Mouse (Mus musculus): ENCODE data around the gene Crisp4. TPM values are rescaled to one million over a fixed set of nuclear protein-coding genes. Genes with fewer than 3 reads are reported as not detected.
A peak's percentile ranks its signal among the peaks of the same experiment; 100 is the strongest.

Gene Crisp4
- polyA plus RNA-seq (2015; fragmentation: Nextera tagmentation; extraction: Ambion mirVana), result not detected in 2 replicates

GRCm38 (mm10) chr1:18145802-18146201, at the start of gene Crisp4:
Crisp4 (minus strand) TSS chr1:18145902.
- Histone ChIP-seq H3K4me2 (no peak within 1 kb of the TSS), H3K36me3 (no peaks in the 10 kb centered on the region), H3K27me3 (no peaks in the 10 kb centered on the region), H3K4me1 (replicated peaks) (no peaks in the 10 kb centered on the region), H3K9me3 (no peaks in the 10 kb centered on the region), H3K27ac (replicated peaks) (no peak within 1 kb of the TSS), H3K9ac (no peak within 1 kb of the TSS), H3K4me3 (no peak within 1 kb of the TSS)
- ATAC-seq (ENCODE audit: low FRiP score, low read depth), result no peak
- WGBS, result 75% methylated on average over 3 of the region's 3 CpGs

DNA sequence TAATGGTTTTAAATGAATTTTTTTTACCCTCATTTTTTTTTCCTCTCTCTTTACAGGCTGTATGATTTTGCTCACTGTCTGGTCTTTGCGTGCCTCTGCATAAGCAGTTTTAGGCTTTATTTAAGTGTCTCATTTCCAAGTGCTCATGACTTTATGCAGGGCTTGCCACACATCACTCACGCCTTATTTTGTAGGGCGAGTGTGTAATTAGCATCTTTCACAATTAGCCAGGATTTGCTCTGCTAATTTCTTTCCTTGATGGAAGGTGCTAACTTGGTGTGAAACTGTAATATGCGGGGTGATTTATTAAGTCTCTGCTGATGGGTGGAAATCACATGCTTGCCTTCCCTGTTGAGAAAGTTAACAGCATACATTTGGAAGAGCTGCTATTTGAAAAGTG, 46.0 kb upstream of the Crisp4 start:
- 28% methylated on average over 4 of the region's 4 CpGs for WGBS
- no peaks in the 10 kb centered on the region for H3K36me3 ChIP-seq
- ATAC-seq (ENCODE audit: low FRiP score, low read depth), result peak; percentile 30; the same call in 1 of the 2 replicates

DNA sequence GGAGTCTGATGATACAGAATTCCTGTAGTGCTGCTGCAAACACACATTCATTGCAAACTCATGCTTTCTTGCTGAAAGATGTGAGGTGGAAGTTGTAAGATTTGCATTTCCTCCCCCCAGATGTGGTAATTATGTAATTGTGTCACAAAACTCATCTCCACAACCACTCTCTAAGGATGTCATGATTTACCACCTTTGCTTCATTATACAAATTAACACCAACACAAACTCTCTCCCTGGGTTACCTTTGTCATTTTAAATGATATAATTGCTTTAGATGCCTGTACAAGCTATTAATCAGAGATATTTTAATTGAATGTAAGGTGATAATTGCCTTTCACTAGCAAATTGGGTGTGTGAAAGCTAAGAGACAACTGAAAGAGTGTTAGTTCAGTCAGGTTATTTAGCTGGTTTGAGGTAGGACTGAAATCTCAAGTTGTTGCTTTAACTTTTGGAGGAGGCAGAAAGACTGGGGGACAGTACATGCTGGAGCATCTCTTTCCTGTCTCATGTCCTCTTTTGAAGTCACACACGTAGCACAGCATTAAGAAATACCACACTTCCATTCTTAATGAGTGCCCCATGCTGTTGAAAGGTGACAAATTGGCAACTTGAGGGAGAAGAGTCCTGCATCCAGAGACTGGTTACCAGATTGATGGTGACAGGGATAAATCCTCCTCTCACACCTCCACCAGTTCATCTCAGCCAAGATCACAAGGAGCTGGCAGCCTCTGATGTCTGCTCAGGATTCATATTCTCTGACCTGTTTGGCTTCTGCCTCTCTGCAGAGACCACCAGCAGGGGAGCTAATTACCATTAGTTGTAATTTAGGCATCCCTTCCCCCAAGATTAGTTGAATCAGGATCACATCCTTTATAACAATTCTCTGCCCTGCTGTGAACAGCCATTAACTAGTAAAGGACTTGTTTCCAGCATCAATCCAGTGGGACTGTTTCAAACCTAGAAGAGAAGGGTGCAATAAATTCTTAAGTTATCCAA, 45.3 kb upstream of the Crisp4 start:
- no peaks in the 10 kb centered on the region for H3K36me3 ChIP-seq
- no peak overlapping the region for H3K4me3 ChIP-seq
- ATAC-seq (ENCODE audit: low FRiP score, low read depth), result peak; percentile 77
- H3K4me1 ChIP-seq (replicated peaks), result peaks cover 11% of the 10 kb centered on the region
- H3K9ac ChIP-seq, result no peak overlapping the region
- H3K27ac ChIP-seq (replicated peaks), result no peak overlapping the region
- H3K27me3 ChIP-seq, result no peaks in the 10 kb centered on the region
- H3K4me2 ChIP-seq, result no peak overlapping the region
- 0% methylated on average over 1 of the region's 1 CpGs for WGBS
- no peaks in the 10 kb centered on the region for H3K9me3 ChIP-seq

More for the DNA sequence above, 46.0 kb upstream of the Crisp4 start:
- Histone ChIP-seq H3K4me1 (replicated peaks) (peaks cover 11% of the 10 kb centered on the region), H3K4me3 (no peak overlapping the region), H3K27me3 (no peaks in the 10 kb centered on the region), H3K4me2 (no peak overlapping the region), H3K9ac (no peak overlapping the region), H3K27ac (replicated peaks) (no peak overlapping the region), H3K9me3 (no peaks in the 10 kb centered on the region)

DNA sequence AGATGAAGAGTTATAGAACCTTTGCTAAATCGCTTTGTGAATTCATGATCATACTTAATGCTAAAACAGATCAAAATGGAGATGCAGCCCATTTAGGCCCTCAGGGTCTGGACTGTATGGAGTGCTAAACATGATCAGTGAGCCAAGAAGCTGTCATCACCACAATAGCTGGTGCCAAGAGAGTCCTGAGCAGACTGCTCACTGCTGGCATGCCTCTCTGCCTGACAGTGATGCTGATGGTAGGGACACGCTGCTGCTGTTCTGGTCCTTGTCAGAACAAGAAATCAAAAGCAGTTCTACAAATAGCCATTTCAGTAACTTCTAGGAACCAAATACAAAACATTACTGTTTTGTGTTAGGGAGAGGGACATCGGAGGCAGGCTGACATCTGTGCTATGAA, 35.5 kb upstream of the Crisp4 start:
- Histone ChIP-seq H3K4me1 (replicated peaks) (no peaks in the 10 kb centered on the region), H3K9me3 (no peaks in the 10 kb centered on the region), H3K27ac (replicated peaks) (no peak overlapping the region), H3K4me2 (no peak overlapping the region), H3K27me3 (no peaks in the 10 kb centered on the region), H3K9ac (no peak overlapping the region), H3K36me3 (no peaks in the 10 kb centered on the region), H3K4me3 (no peak overlapping the region)
- WGBS, result 58% methylated on average over 3 of the region's 3 CpGs
- peak; percentile 84; the same call in 1 of the 2 replicates for ATAC-seq (ENCODE audit: low FRiP score, low read depth)

DNA sequence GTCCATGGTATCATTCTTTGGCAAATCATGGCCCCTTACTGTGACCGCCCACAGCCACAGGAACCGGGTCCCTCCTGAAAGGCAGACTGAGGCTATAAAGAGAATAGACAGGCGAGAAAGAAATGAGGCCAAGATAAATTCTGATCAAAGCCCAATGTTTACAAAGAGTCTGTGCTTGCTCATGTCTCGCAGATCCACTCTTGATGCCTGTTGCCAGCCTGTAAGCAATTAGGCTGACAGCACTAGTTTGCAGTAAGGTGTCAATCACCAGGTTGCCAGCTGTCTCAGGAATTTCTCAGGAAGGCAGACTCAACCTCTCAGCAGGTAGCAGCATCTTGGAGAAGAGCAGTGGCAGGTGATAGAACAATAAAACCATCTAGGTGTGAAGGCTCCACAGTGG, 24.9 kb upstream of the Crisp4 start:
- Histone ChIP-seq H3K9ac (no peak overlapping the region), H3K36me3 (no peaks in the 10 kb centered on the region), H3K9me3 (no peaks in the 10 kb centered on the region), H3K27me3 (no peaks in the 10 kb centered on the region), H3K4me2 (no peak overlapping the region), H3K4me1 (replicated peaks) (no peaks in the 10 kb centered on the region), H3K4me3 (no peak overlapping the region), H3K27ac (replicated peaks) (no peak overlapping the region)
- 86% methylated on average over 4 of the region's 4 CpGs for WGBS
- ATAC-seq (ENCODE audit: low FRiP score, low read depth), result no peak

DNA sequence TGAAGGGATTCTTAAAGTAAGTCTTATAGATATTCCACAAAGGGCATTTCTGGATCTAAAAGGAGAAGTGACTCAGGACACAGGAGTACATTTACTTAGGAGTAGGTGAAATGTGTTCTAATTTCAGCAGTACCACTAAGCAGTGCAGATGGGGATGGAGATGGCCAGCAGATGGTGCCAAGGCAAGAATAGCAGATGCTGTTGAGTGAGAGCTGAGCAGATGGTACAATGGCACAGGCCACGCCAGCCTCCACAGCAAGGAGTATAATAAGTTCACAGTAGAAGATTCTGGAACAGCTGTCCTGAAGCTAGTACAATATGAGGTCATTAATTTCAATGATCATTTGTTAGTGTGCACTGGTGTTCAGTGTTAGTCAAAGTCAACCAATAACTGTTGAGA, 22.6 kb upstream of the Crisp4 start:
- H3K36me3 ChIP-seq, result no peaks in the 10 kb centered on the region
- H3K27me3 ChIP-seq, result no peaks in the 10 kb centered on the region
- H3K27ac ChIP-seq (replicated peaks), result no peak overlapping the region
- 37% methylated on average over 1 of the region's 1 CpGs for WGBS
- H3K9me3 ChIP-seq, result no peaks in the 10 kb centered on the region
- no peak overlapping the region for H3K9ac ChIP-seq
- no peak overlapping the region for H3K4me2 ChIP-seq
- H3K4me1 ChIP-seq (replicated peaks), result no peaks in the 10 kb centered on the region
- H3K4me3 ChIP-seq, result no peak overlapping the region
- peak; percentile 87 for ATAC-seq (ENCODE audit: low FRiP score, low read depth)

DNA sequence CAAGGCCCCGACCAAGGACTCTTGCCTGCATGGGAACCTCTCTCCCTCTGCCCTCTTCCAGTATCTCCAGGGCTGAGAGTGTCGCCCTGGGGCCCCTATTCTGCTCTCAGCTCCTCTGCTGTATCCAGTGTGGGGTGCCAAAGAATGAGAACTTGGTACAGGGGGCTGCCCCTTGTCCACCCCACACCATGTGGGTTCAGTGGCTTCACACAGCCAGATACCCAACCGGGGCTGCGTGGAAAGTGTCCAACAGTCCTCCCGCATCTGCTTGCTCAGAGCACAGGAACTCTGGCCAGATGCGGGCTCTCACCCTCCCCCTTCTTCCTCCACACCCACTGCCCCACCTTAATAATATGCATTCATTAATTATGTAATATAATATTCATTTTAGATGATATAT, 13.4 kb upstream of the Crisp4 start:
- 85% methylated on average over 6 of the region's 6 CpGs for WGBS
- Histone ChIP-seq H3K4me1 (replicated peaks) (no peaks in the 10 kb centered on the region), H3K9ac (no peak overlapping the region), H3K27me3 (no peaks in the 10 kb centered on the region), H3K4me3 (no peak overlapping the region), H3K4me2 (no peak overlapping the region), H3K27ac (replicated peaks) (no peak overlapping the region), H3K36me3 (no peaks in the 10 kb centered on the region), H3K9me3 (no peaks in the 10 kb centered on the region)
- no peak for ATAC-seq (ENCODE audit: low FRiP score, low read depth)

DNA sequence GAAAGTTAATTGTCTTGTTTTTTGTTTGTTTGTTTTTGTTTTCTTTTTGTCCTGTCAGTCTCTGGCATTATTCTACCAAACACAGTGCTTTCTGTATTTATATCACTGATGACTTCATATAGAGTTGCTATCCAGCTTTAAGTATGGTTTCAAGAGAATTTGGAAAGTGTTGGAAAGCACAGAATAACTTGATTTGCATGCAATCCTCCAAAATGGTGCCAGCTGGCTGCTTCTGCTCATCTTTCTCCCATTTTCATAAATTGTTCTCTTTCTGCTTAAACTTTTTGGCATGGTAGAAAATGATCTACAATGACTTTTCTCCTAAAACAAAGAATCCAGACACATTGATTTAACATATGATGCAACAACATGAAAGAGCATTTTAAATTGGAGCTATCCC, 2.5 kb upstream of the Crisp4 start:
- no peaks in the 10 kb centered on the region for H3K9me3 ChIP-seq
- no peak overlapping the region for H3K4me3 ChIP-seq
- H3K36me3 ChIP-seq, result no peaks in the 10 kb centered on the region
- ATAC-seq (ENCODE audit: low FRiP score, low read depth), result no peak
- no peaks in the 10 kb centered on the region for H3K27me3 ChIP-seq
- H3K4me1 ChIP-seq (replicated peaks), result no peaks in the 10 kb centered on the region
- H3K4me2 ChIP-seq, result no peak overlapping the region
- no peak overlapping the region for H3K9ac ChIP-seq
- H3K27ac ChIP-seq (replicated peaks), result no peak overlapping the region

DNA sequence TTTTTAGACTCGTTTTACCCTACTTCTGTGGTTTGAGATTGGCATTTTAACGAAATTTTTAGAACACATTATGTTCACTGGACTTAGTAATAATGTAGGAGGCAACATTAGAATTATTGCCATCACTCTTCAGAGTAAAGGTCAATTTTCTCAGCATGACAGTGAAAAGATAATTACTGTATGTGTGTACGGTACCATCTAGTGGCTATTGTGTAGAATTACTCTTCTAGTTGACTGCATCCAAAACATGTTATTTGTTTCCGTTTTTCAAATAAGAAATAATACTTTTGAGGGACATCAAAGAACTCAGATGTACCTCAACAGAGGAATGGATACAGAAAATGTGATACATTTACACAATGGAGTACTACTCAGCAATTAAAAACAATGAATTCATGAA, 14.0 kb downstream of the Crisp4 start:
- Histone ChIP-seq H3K4me1 (replicated peaks) (no peaks in the 10 kb centered on the region), H3K27me3 (no peaks in the 10 kb centered on the region), H3K4me2 (no peak overlapping the region), H3K9ac (no peak overlapping the region), H3K36me3 (no peaks in the 10 kb centered on the region), H3K9me3 (no peaks in the 10 kb centered on the region), H3K4me3 (no peak overlapping the region), H3K27ac (replicated peaks) (no peak overlapping the region)
- ATAC-seq (ENCODE audit: low FRiP score, low read depth), result no peak
- 63% methylated on average over 4 of the region's 4 CpGs for WGBS

GRCm38 (mm10) chr1:18129983-18130382, 15.7 kb downstream of the Crisp4 start:
- no peak overlapping the region for H3K4me3 ChIP-seq
- ATAC-seq (ENCODE audit: low FRiP score, low read depth), result no peak
- H3K4me1 ChIP-seq (replicated peaks), result no peaks in the 10 kb centered on the region
- H3K27me3 ChIP-seq, result no peaks in the 10 kb centered on the region
- H3K36me3 ChIP-seq, result no peaks in the 10 kb centered on the region
- no peaks in the 10 kb centered on the region for H3K9me3 ChIP-seq
- no peak overlapping the region for H3K27ac ChIP-seq (replicated peaks)
- no peak overlapping the region for H3K4me2 ChIP-seq
- 80% methylated on average over 4 of the region's 4 CpGs for WGBS
- no peak overlapping the region for H3K9ac ChIP-seq

DNA sequence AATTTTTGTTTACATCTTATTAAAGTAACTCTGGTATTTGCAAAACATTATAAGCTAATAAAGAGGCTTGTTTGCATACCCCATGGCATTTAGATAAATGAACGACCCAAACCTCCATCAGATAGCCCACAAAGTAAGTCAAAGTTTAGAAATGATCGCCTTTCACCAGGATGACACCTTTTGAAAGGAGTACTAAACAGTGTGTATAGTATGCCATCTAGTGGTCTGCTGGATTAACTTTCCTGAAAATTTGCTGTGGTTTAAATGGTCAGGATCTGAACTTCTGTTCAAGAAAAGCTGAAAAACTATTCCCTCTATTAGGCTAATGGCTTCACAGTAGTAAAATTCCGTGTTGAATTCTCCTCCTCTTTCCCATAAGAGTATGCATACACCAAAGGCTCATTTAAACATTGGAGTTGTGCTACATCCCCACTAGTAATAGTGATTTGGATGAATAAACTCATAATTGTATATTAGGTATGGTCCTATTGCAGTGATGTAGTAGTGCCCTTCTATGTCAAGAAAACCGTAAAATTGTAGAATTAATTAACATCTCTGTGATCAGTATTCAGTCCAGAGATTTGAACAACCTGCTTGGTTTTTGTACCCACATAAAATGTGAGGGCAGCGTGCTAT, 38.9 kb downstream of the Crisp4 start:
- peak; percentile 61; the same call in 1 of the 2 replicates for ATAC-seq (ENCODE audit: low FRiP score, low read depth)
- H3K27me3 ChIP-seq, result no peaks in the 10 kb centered on the region
- no peak overlapping the region for H3K4me2 ChIP-seq
- H3K36me3 ChIP-seq, result no peaks in the 10 kb centered on the region
- no peak overlapping the region for H3K27ac ChIP-seq (replicated peaks)
- 35% methylated on average over 5 of the region's 5 CpGs for WGBS
- no peak overlapping the region for H3K9ac ChIP-seq
- no peak overlapping the region for H3K4me3 ChIP-seq
- no peaks in the 10 kb centered on the region for H3K4me1 ChIP-seq (replicated peaks)
- H3K9me3 ChIP-seq, result no peaks in the 10 kb centered on the region

GRCm38 (mm10) chr1:18105866-18106529, 39.7 kb downstream of the Crisp4 start:
- no peak overlapping the region for H3K4me2 ChIP-seq
- no peak for ATAC-seq (ENCODE audit: low FRiP score, low read depth)
- H3K27ac ChIP-seq (replicated peaks), result no peak overlapping the region
- 41% methylated on average over 5 of the region's 5 CpGs for WGBS
- no peaks in the 10 kb centered on the region for H3K27me3 ChIP-seq
- H3K4me3 ChIP-seq, result no peak overlapping the region
- H3K9me3 ChIP-seq, result no peaks in the 10 kb centered on the region
- H3K9ac ChIP-seq, result no peak overlapping the region
- H3K4me1 ChIP-seq (replicated peaks), result no peaks in the 10 kb centered on the region
- no peaks in the 10 kb centered on the region for H3K36me3 ChIP-seq

Measured in hindbrain, embryonic 15.5 days (tissue).